8 mouse cellular contexts compared by ENCODE assay signal in genomic region chr19:21737446-21737845, GRCm38 (mm10). TPM values are rescaled to one million over a fixed set of nuclear protein-coding genes. Genes with fewer than 3 reads are reported as not detected.
DNase-seq lines count a peak whose midpoint lies in the region; ATAC-seq lines count a peak whose summit lies in the region.

No protein-coding gene starts in this region.

- H3K9me3 ChIP-seq in forebrain, embryonic 14.5 days (replicated peaks; ENCODE audit: control insufficient read depth, low read length): no peaks in the 10 kb centered on the region
- H3K9me3 ChIP-seq in forebrain, embryonic 13.5 days (replicated peaks): no peaks in the 10 kb centered on the region
- no peaks in the 10 kb centered on the region for H3K9me3 ChIP-seq in intestine, embryonic 16.5 days (ENCODE audit: control insufficient read depth, low read length)
- H3K9me3 ChIP-seq in lung, embryonic 16.5 days (ENCODE audit: control insufficient read depth, low read length): no peaks in the 10 kb centered on the region
- H3K9me3 ChIP-seq in forebrain, embryonic 11.5 days (ENCODE audit: control insufficient read depth, low read length): no peaks in the 10 kb centered on the region

- ATAC-seq in forebrain, embryonic 14.5 days: no peak
- ATAC-seq in forebrain, embryonic 13.5 days: no peak
- ATAC-seq in intestine, embryonic 16.5 days: peak; percentile 74
- peak; percentile 76 for ATAC-seq in lung, embryonic 16.5 days (ENCODE audit: low read depth)
- no peak for ATAC-seq in forebrain, embryonic 11.5 days (replicated peaks; ENCODE audit: low FRiP score)

- H3K4me3 ChIP-seq in forebrain, embryonic 14.5 days (ENCODE audit: low read depth, low read length): no peak overlapping the region
- H3K4me3 ChIP-seq in forebrain, embryonic 13.5 days: no peak overlapping the region
- no peak overlapping the region for H3K4me3 ChIP-seq in intestine, embryonic 16.5 days (ENCODE audit: low read length)
- H3K4me3 ChIP-seq in lung, embryonic 16.5 days (ENCODE audit: low read length): peak overlapping the region; percentile 25
- H3K4me3 ChIP-seq in forebrain, embryonic 11.5 days (ENCODE audit: low read depth, low read length): no peak overlapping the region

- intact Hi-C loops in left cerebral cortex, postnatal 25 days (cut with DNase I): no loop called here

- 0 out of 2 replicates have a peak overlapping the region, but pooled peaks have one; percentile 45 for H3K27ac ChIP-seq in forebrain, embryonic 14.5 days (ENCODE audit: low read depth, low read length)
- no peak overlapping the region for H3K27ac ChIP-seq in forebrain, embryonic 13.5 days
- H3K27ac ChIP-seq in intestine, embryonic 16.5 days (ENCODE audit: low read length): peak overlapping the region; percentile 37; the same call in 1 of the 2 replicates
- peak overlapping the region; percentile 74 for H3K27ac ChIP-seq in lung, embryonic 16.5 days (ENCODE audit: low read length)
- no peak overlapping the region for H3K27ac ChIP-seq in forebrain, embryonic 11.5 days (ENCODE audit: low read depth, low read length)

- no peaks in the 10 kb centered on the region for H3K27me3 ChIP-seq in forebrain, embryonic 14.5 days (replicated peaks; ENCODE audit: control insufficient read depth, insufficient read depth, low read length)
- H3K27me3 ChIP-seq in forebrain, embryonic 13.5 days: no peaks in the 10 kb centered on the region
- H3K27me3 ChIP-seq in intestine, embryonic 16.5 days (replicated peaks; ENCODE audit: control insufficient read depth, insufficient read depth, low read length): no peaks in the 10 kb centered on the region
- H3K27me3 ChIP-seq in lung, embryonic 16.5 days (ENCODE audit: control insufficient read depth, insufficient read depth, low read depth, low read length): no peaks in the 10 kb centered on the region
- H3K27me3 ChIP-seq in forebrain, embryonic 11.5 days (ENCODE audit: control insufficient read depth, insufficient read depth, low read length): no peaks in the 10 kb centered on the region

- H3K4me1 ChIP-seq in forebrain, embryonic 14.5 days (ENCODE audit: control insufficient read depth, insufficient read depth, low read length): peaks cover 8% of the 10 kb centered on the region; the same call in 1 of the 2 replicates
- H3K4me1 ChIP-seq in forebrain, embryonic 13.5 days: peaks cover 14% of the 10 kb centered on the region; the same call in 1 of the 2 replicates
- peaks cover 10% of the 10 kb centered on the region; the same call in 1 of the 2 replicates for H3K4me1 ChIP-seq in intestine, embryonic 16.5 days (ENCODE audit: control insufficient read depth, insufficient read depth, low read length)
- H3K4me1 ChIP-seq in lung, embryonic 16.5 days (replicated peaks; ENCODE audit: control insufficient read depth, insufficient read depth, low read length): peaks cover 11% of the 10 kb centered on the region; the same call in 1 of the 2 replicates
- H3K4me1 ChIP-seq in forebrain, embryonic 11.5 days (replicated peaks; ENCODE audit: control insufficient read depth, insufficient read depth, low read length): no peaks in the 10 kb centered on the region; the same call in 1 of the 2 replicates

- no peak overlapping the region for H3K9ac ChIP-seq in forebrain, embryonic 14.5 days (ENCODE audit: low read length)
- H3K9ac ChIP-seq in forebrain, embryonic 13.5 days: no peak overlapping the region
- H3K9ac ChIP-seq in intestine, embryonic 16.5 days (ENCODE audit: low read depth, low read length): no peak overlapping the region
- peak overlapping the region; percentile 35; the same call in 1 of the 2 replicates for H3K9ac ChIP-seq in lung, embryonic 16.5 days (ENCODE audit: low read length)
- H3K9ac ChIP-seq in forebrain, embryonic 11.5 days (ENCODE audit: low read length): no peak overlapping the region

- WGBS in forebrain, embryonic 14.5 days: 67% methylated on average over 18 of the region's 18 CpGs
- 75% methylated on average over 18 of the region's 18 CpGs for WGBS in forebrain, embryonic 13.5 days
- 31% methylated on average over 18 of the region's 18 CpGs for WGBS in intestine, embryonic 16.5 days
- 30% methylated on average over 18 of the region's 18 CpGs for WGBS in lung, embryonic 16.5 days
- 76% methylated on average over 18 of the region's 18 CpGs for WGBS in forebrain, embryonic 11.5 days

- DNase-seq in forebrain, embryonic 14.5 days (ENCODE audit: low spot score): no peak
- peak; percentile 23 for DNase-seq in c-Kit-positive CD71-positive TER-119-positive erythroid progenitor cells, embryonic 14.5 days (ENCODE audit: low spot score)
- peak; percentile 48 for DNase-seq in thymus, postnatal 0 days (ENCODE audit: low spot score)
- DNase-seq in left cerebral cortex, postnatal 25 days (ENCODE audit: low spot score in 2 of 2): no peak
- DNase-seq in forebrain, embryonic 11.5 days (ENCODE audit: low spot score): no peak

- H3K36me3 ChIP-seq in forebrain, embryonic 14.5 days (ENCODE audit: control insufficient read depth, insufficient read depth, low read length): no peaks in the 10 kb centered on the region
- no peaks in the 10 kb centered on the region for H3K36me3 ChIP-seq in forebrain, embryonic 13.5 days (ENCODE audit: poor library complexity, severe bottlenecking)
- H3K36me3 ChIP-seq in intestine, embryonic 16.5 days (ENCODE audit: control insufficient read depth, insufficient read depth, low read length): no peaks in the 10 kb centered on the region
- H3K36me3 ChIP-seq in lung, embryonic 16.5 days (ENCODE audit: control insufficient read depth, insufficient read depth, low read length): no peaks in the 10 kb centered on the region
- H3K36me3 ChIP-seq in forebrain, embryonic 11.5 days (ENCODE audit: control insufficient read depth, insufficient read depth, low read length): no peaks in the 10 kb centered on the region

- H3K4me2 ChIP-seq in forebrain, embryonic 14.5 days (ENCODE audit: low read length): no peak overlapping the region
- no peak overlapping the region for H3K4me2 ChIP-seq in forebrain, embryonic 13.5 days
- H3K4me2 ChIP-seq in intestine, embryonic 16.5 days (ENCODE audit: low read depth, low read length): peak overlapping the region; percentile 39
- peak overlapping the region; percentile 46 for H3K4me2 ChIP-seq in lung, embryonic 16.5 days (ENCODE audit: low read depth, low read length)
- H3K4me2 ChIP-seq in forebrain, embryonic 11.5 days (ENCODE audit: low read depth, low read length, severe bottlenecking): no peak overlapping the region

RNA-seq across cellular contexts. Expression of gene Cemip2, which starts 40.7 kb away (rescaled TPM):
- polyA plus RNA-seq in forebrain, embryonic 14.5 days (2014; fragmentation: Nextera tagmentation; extraction: Ambion mirVana): 29.2 and 35.3 TPM in 2 replicates
- polyA plus RNA-seq in forebrain, embryonic 13.5 days (2015; fragmentation: Nextera tagmentation; extraction: Ambion mirVana): 54.2 and 61.3 TPM in 2 replicates
- polyA plus RNA-seq in intestine, embryonic 16.5 days (2015; fragmentation: Nextera tagmentation; extraction: Ambion mirVana): 7.3 and 8.0 TPM in 2 replicates
- 29.7 and 31.8 TPM in 2 replicates for polyA plus RNA-seq in lung, embryonic 16.5 days (2015; fragmentation: Nextera tagmentation; extraction: Ambion mirVana)
- polyA plus RNA-seq in thymus, postnatal 0 days (2015; fragmentation: Nextera tagmentation; extraction: Ambion mirVana): 4.7 and 5.6 TPM in 2 replicates
- total RNA-seq in left cerebral cortex, postnatal 25 days (2021): 10 to 100 TPM; 12.9 to 13.8 TPM
- 75.4 and 77.2 TPM in 2 replicates for polyA plus RNA-seq in forebrain, embryonic 11.5 days (2014; fragmentation: Nextera tagmentation; extraction: Ambion mirVana)

Comparison
In these comparisons a context has a peak if more than half of its experiments do, and no peak if none do; other contexts are left out.
1. H3K27ac ChIP-seq: peak in forebrain, embryonic 14.5 days (single experiment), intestine, embryonic 16.5 days (single experiment) and lung, embryonic 16.5 days (single experiment); none in forebrain, embryonic 13.5 days (single experiment) and forebrain, embryonic 11.5 days (single experiment).
2. ATAC-seq: peak in intestine, embryonic 16.5 days (single experiment) and lung, embryonic 16.5 days (single experiment); none in forebrain, embryonic 14.5 days (single experiment), forebrain, embryonic 13.5 days (single experiment) and forebrain, embryonic 11.5 days (single experiment).
3. DNase-seq: peak in c-Kit-positive CD71-positive TER-119-positive erythroid progenitor cells, embryonic 14.5 days (single experiment) and thymus, postnatal 0 days (single experiment); none in forebrain, embryonic 14.5 days (single experiment), left cerebral cortex, postnatal 25 days (0 of 2) and forebrain, embryonic 11.5 days (single experiment).
4. H3K4me2 ChIP-seq: peak in intestine, embryonic 16.5 days (single experiment) and lung, embryonic 16.5 days (single experiment); none in forebrain, embryonic 14.5 days (single experiment), forebrain, embryonic 13.5 days (single experiment) and forebrain, embryonic 11.5 days (single experiment).